Mouse (Mus musculus) forebrain, embryonic 10.5 days (tissue): ENCODE results near the gene Mvb12b. TPM values are rescaled to one million over a fixed set of nuclear protein-coding genes. Genes with fewer than 3 reads are reported as not detected.
"Not testable (repeated sequence)": the region's sequence is repeated elsewhere in the genome, so short reads cannot be mapped to it uniquely, and the experiment has no call there.

Experiments
- DNase-seq: peaks from one replicate; pipeline ENCODE4 v3.0.0-alpha.2; 2017; ENCODE audit warnings: low spot score; ENCODE audit errors: extremely low spot score
- H3K27ac ChIP-seq: fragments of 300-500 bp; sonication (generic); 2 replicates; pipeline ENCODE4 v1.5.1; 2016; ENCODE audit warnings: mild to moderate bottlenecking
- H3K27me3 ChIP-seq: fragments of 300-500 bp; sonication (generic); 2 replicates; pipeline ENCODE4 v1.6.1; 2016; ENCODE audit warnings: mild to moderate bottlenecking; ENCODE audit not compliant: poor library complexity, severe bottlenecking
- H3K36me3 ChIP-seq: fragments of 300-500 bp; sonication (generic); replicated peaks from 2 replicates; pipeline ENCODE4 v1.6.1; 2016; ENCODE audit warnings: mild to moderate bottlenecking, moderate library complexity
- H3K4me1 ChIP-seq: fragments of 300-500 bp; sonication (generic); 2 replicates; pipeline ENCODE4 v1.6.1; 2016
- H3K4me3 ChIP-seq: fragments of 300-500 bp; sonication (generic); 2 replicates; pipeline ENCODE4 v1.5.1; 2016; ENCODE audit warnings: mild to moderate bottlenecking, moderate library complexity
- H3K9me3 ChIP-seq: fragments of 300-500 bp; sonication (generic); 2 replicates; pipeline ENCODE4 v1.6.1; 2016; ENCODE audit warnings: mild to moderate bottlenecking, moderate library complexity
- WGBS: fragments of 180-500 bp; shearing (Covaris S2); methylation state at CpG from one replicate; pipeline ENCODE4 v1.1.7; 2016; 5-methylcytosine and 5-hydroxymethylcytosine counted together
- polyA plus RNA-seq: library from polyadenylated mRNA; unstranded; fragments of >200 nt; fragmentation: Nextera tagmentation; extraction: Ambion mirVana; gene quantifications from 2 replicates; pipeline ENCODE4 v1.2.1, GENCODE M21; 2016

The Mvb12b gene
- polyA plus RNA-seq, 1 experiment from 2014 or later = 15.8 TPM

DNA sequence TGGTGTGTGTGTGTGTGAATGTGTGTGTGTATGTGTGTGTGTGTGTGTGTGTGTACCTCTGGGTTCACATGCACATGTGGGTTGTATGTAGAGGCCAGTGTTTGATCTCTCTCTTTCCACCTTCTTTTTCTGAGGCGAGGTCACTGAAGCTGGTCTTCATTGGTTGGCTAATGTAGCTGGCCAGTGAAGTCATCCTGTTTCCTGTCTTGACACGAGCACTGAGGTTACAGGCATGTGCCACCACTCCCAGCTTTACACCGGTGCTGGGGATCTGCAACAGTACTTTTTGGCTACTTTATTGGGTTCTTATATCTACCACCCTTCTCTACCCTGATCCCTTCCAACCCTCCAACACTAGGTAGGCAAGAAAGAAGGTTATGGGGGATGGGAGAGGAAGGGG, 26.6 kb upstream of the Mvb12b start:
- H3K36me3 ChIP-seq = no peaks in the 10 kb centered on the region
- H3K27ac ChIP-seq = no peak overlapping the region
- peaks cover 4% of the 10 kb centered on the region; the same call in 1 of the 2 replicates for H3K27me3 ChIP-seq
- H3K4me1 ChIP-seq = peaks cover 18% of the 10 kb centered on the region
- no peaks in the 10 kb centered on the region for H3K9me3 ChIP-seq
- no peak overlapping the region for H3K4me3 ChIP-seq
- 73% methylated on average over 3 of the region's 3 CpGs for WGBS
- no peak for DNase-seq

DNA sequence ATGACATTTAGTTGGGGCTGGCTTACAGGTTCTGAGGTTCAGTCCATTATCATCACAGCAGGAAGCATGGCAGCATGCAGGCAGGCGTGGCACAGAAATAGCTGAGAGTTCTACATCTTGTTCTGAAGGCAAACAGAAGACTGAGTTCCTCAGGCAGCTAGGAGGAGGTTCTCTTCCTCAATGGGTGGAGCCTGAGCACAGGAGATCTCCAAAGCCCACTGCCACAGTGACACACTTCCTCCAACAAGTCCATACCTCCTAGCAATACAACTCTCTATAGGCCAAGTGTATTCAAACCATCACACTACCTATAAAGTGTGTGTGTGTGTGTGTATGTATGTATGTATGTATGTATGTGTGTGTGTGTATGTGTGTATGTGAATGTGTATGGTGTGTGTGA, 25.9 kb upstream of the Mvb12b start:
- H3K4me3 ChIP-seq, H3K36me3 ChIP-seq, H3K27ac ChIP-seq, DNase-seq, H3K9me3 ChIP-seq, H3K27me3 ChIP-seq: not testable (repeated sequence)
- H3K4me1 ChIP-seq = peaks cover 13% of the 10 kb centered on the region
- WGBS = 66% methylated on average over 1 of the region's 1 CpGs

DNA sequence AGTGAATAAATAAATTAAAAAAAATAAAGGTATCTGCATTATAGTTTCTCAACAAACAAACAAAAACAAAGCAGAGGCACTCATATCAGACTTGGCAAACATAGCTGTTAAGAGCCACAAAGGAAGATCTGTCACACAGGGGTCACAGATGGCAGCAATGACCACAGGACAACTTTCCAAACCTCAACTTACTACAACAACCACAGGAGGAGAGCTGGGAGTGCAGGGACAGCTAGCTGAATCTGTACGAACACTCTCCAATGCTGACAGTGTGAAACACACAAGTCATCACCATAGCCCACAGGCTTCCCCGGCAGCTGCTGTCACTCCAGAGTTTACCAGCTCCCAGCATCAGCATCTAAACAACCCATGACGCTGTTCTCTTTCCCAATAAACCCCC, 25.0 kb upstream of the Mvb12b start:
- H3K27ac ChIP-seq = no peak overlapping the region
- no peaks in the 10 kb centered on the region for H3K36me3 ChIP-seq
- H3K4me3 ChIP-seq = no peak overlapping the region
- no peaks in the 10 kb centered on the region for H3K27me3 ChIP-seq
- DNase-seq = no peak
- H3K9me3 ChIP-seq = no peaks in the 10 kb centered on the region
- 80% methylated on average over 3 of the region's 3 CpGs for WGBS
- H3K4me1 ChIP-seq = peaks cover 11% of the 10 kb centered on the region

DNA sequence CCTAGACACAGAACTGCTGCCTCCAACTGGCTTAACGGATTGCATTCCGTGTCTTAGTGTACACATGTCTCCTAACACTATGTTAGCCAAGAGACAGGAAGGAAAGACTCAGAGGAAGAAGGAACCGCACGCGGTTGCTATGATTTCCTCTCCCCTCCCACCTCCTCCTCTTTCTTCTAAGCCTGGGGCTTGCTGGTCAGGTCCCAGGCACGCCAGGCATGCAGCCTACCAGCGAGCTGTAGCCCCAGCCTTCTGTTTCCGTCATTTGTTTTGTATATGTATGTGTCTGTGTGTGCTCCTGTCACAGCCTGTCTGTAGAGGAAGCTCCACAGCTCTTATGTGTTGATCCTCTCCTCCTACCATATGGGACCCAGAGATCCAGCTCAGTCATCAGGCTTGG, 20.6 kb upstream of the Mvb12b start:
- no peaks in the 10 kb centered on the region for H3K36me3 ChIP-seq
- H3K27ac ChIP-seq = 0 out of 2 replicates have a peak overlapping the region, but pooled peaks have one; percentile 25
- H3K27me3 ChIP-seq = no peaks in the 10 kb centered on the region
- H3K4me3 ChIP-seq = no peak overlapping the region
- H3K4me1 ChIP-seq = 0 out of 2 replicates have a peak, but pooled peaks cover 3% of the 10 kb centered on the region
- 81% methylated on average over 8 of the region's 8 CpGs for WGBS
- no peak for DNase-seq
- no peaks in the 10 kb centered on the region for H3K9me3 ChIP-seq

DNA sequence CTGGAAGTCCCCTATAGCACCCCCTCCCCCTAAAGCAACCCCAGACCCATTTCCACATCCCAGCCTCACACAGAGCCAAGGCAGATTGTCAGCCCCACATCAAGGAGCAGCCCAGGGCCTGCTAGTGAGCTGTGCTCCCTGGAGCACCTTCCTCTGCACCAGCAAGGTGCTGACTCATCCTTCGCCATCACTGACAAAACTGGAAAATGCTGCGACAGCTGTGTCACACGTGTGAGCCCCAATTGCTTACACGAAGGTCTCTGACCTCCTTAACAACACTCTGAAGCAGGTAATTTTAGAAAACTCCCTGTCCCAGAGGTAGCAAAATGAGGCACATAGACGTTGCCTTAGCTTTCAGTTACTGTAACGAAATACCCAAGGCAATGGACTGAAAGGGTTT, 19.4 kb upstream of the Mvb12b start:
- WGBS = 89% methylated on average over 6 of the region's 6 CpGs
- DNase-seq = no peak
- Histone ChIP-seq H3K9me3 (no peaks in the 10 kb centered on the region), H3K4me3 (no peak overlapping the region), H3K27me3 (no peaks in the 10 kb centered on the region), H3K36me3 (no peaks in the 10 kb centered on the region), H3K4me1 (no peaks in the 10 kb centered on the region), H3K27ac (no peak overlapping the region)

DNA sequence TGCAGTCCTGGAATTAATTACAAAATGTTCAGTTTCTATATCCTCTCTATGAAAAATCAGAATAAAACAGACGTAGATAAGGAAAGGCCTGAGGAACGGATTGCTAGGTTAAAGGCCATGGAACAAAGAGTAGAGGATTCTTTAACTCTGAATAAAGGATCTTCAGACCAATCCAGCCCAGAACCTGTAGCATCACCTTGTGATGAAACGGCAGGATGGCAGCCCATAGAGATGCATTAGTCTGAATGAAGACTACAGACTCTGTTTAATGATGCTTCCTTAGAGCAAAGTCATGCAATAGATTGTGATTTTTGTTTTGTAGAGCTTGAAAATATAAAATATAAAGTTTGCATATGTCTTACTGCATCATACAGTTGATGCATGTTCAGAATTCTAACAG, 8.1 kb upstream of the Mvb12b start:
- no peaks in the 10 kb centered on the region for H3K27me3 ChIP-seq
- no peaks in the 10 kb centered on the region for H3K9me3 ChIP-seq
- 83% methylated on average over 3 of the region's 3 CpGs for WGBS

DNA sequence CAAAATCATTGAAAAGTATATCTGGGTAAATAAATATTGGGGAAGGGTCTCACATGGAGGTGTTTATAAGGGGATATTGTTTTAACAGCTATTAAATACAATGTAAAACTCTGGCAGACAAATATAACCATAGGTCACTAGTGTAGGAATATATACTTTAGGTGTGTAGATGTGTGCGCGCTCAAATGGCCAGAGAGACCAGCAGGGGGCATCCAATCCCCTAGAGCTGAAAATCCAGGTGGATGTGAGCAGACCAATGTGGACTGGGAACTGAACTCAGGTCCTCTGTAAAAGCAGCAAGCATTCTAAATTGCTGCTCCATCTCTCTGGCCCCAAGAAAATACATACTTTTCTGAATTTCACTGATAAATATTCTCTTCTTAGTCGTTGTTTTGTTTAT, 5.4 kb upstream of the Mvb12b start:
- H3K9me3 ChIP-seq = no peaks in the 10 kb centered on the region
- no peak overlapping the region for H3K27ac ChIP-seq
- WGBS = 88% methylated on average over 3 of the region's 3 CpGs
- H3K4me1 ChIP-seq = peaks cover under 1% of the 10 kb centered on the region; the same call in 1 of the 2 replicates
- H3K36me3 ChIP-seq = no peaks in the 10 kb centered on the region
- no peak for DNase-seq
- H3K4me3 ChIP-seq = no peak overlapping the region
- H3K27me3 ChIP-seq = no peaks in the 10 kb centered on the region

More for the DNA sequence above, 8.1 kb upstream of the Mvb12b start:
- no peaks in the 10 kb centered on the region for H3K36me3 ChIP-seq
- H3K4me1 ChIP-seq = no peaks in the 10 kb centered on the region
- no peak for DNase-seq
- H3K4me3 ChIP-seq = no peak overlapping the region
- H3K27ac ChIP-seq = no peak overlapping the region

DNA sequence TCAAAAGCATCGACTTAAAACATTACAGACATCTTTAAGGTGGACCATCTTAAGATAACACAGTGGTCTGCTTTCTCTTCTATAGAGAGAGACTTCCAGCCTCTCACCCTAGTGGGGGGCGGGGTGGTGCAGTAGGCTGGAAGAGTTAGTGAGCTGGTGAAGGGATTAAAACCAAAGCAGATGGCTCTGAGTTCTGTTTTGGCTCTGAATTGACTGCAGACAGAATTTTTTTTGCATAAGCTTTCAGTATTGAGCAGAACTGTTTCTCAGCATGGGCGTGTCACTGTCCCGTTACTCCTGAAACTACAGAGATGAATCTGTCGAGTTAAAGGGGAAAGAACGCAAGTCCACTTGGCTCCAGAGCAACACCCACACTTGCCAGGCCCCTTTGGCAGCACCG, 4.6 kb upstream of the Mvb12b start:
- WGBS = 83% methylated on average over 7 of the region's 7 CpGs
- H3K27ac ChIP-seq = no peak overlapping the region
- no peaks in the 10 kb centered on the region for H3K9me3 ChIP-seq
- no peaks in the 10 kb centered on the region for H3K27me3 ChIP-seq
- peaks cover 8% of the 10 kb centered on the region for H3K4me1 ChIP-seq
- no peak overlapping the region for H3K4me3 ChIP-seq
- no peak for DNase-seq
- H3K36me3 ChIP-seq = no peaks in the 10 kb centered on the region

DNA sequence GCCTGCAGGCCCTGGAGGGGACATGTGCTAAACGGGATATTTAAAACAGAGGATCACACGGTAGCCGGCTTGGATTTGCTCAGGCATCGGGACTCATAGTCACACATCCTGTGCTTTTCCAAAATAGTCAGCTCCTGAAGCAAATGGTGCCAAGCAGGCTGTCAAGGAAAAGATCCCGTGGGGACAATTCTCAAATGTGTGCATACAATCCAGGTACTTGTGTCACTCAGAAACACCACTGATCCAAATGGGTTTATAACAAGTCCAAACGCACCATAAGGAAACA, 297 bp upstream of the Mvb12b start:
- Histone ChIP-seq H3K4me1 (peaks cover 35% of the 10 kb centered on the region), H3K36me3 (no peaks in the 10 kb centered on the region), H3K4me3 (peak overlapping the region; percentile 90), H3K27ac (peak overlapping the region; percentile 98), H3K27me3 (no peaks in the 10 kb centered on the region), H3K9me3 (no peaks in the 10 kb centered on the region)
- DNase-seq = no peak
- WGBS = 65% methylated on average over 6 of the region's 6 CpGs

DNA sequence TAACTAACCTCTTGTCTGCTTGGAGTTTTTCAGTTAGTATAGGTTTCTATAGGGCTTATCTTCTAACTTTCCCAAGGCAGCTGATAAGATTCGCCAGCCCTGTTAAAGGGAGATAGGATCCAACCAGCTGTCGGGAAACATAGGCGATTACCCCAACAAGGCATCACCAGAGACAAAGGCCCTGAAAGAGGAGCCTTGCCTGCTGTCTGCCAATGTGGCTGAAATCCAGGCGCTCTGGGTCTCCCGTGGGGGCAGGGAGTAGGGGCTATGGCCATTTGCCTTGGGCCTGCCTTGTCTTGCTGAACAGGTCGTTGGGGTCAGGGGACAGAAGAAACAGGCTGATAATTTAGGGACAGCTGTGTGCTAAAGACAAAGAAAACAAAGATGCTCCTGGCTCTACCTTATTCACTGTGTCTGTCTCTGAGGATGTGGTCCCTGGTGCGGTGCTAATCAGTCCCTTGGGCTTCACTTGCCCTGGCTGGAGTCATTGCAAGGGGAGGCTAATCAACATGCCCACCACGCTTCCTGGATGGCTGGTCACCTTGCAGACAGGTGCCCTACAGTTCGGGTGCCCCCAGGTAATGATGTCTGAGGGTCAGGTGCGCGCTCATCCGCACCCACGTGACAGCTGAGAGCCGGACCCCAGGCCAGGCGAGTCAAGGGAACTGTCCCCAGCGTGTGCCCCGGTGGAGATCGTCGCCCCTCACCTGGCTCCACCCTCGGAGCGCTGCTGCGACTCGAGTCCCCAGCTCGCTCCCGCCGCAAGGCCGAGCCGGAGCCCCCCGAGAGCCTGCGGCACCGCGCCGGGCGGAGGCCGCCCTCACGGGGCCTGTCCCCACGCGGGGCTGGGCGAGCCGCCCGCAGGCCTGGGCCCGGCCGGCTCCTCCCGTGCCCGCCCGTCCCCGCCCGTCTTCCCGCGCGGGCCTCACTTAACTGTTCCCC, 1.1 kb downstream of the Mvb12b start:
- Histone ChIP-seq H3K4me1 (peaks cover 41% of the 10 kb centered on the region), H3K27me3 (no peaks in the 10 kb centered on the region), H3K4me3 (peak overlapping the region; percentile 90), H3K36me3 (no peaks in the 10 kb centered on the region), H3K27ac (peak overlapping the region; percentile 98), H3K9me3 (no peaks in the 10 kb centered on the region)
- 1% methylated on average over 51 of the region's 51 CpGs for WGBS
- peak; percentile 58 for DNase-seq

DNA sequence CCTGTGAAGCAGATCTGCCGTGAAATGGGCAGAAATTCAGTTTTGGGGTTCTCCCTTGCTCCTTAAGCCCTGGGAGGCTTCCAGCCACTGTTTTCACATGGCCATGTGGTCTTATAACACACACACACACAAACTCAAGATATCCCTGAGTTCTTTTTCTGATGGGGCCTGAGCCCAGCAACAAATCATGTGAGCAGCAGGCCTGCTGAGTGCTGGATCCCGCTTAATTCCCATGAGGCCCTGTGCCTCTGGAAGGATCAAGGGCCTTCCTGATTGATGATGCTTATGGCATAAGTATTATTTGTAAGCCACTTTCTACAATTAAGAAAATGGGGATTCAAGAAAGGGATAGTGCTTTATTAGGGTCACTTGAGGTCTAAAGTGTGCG, 2.5 kb downstream of the Mvb12b start:
- no peak overlapping the region for H3K4me3 ChIP-seq
- no peaks in the 10 kb centered on the region for H3K9me3 ChIP-seq
- H3K27me3 ChIP-seq = peaks cover 8% of the 10 kb centered on the region; the same call in 1 of the 2 replicates
- DNase-seq = no peak
- peaks cover 9% of the 10 kb centered on the region for H3K36me3 ChIP-seq
- peak overlapping the region; percentile 37 for H3K27ac ChIP-seq
- peaks cover 44% of the 10 kb centered on the region for H3K4me1 ChIP-seq
- WGBS = 90% methylated on average over 3 of the region's 3 CpGs

DNA sequence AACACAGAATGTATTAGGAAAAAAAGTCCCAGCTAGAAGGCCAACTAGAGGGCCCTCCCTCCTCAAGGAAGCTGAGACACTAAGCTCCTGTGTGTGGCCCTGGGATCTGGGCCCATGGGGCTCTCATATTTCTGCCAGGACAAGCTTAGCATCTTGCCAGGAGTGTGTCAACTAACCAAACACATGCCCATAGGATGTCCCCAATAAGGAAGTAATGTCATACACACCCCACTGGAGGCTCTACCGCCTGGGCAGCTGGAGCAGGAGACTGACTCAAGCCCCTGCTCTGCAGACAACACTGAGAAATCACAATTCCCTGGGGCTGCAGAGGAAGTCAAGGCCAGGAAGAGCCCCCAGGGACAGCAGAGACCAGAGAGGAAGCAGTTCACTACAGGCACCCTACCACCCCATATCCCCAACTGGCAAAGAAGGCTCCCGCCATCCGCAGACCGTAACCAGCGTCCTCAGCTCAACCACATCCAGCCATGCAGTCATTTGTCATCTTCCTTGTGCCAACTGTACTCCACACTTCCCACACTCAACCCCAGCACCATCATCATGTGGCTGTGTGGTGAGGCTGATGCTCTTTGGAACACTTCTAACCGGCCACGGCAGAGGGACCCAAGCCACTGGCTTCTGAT, 3.0 kb downstream of the Mvb12b start:
- no peak for DNase-seq
- Histone ChIP-seq H3K9me3 (no peaks in the 10 kb centered on the region), H3K4me3 (no peak overlapping the region), H3K4me1 (peaks cover 49% of the 10 kb centered on the region), H3K27ac (peak overlapping the region; percentile 37), H3K27me3 (peaks cover 13% of the 10 kb centered on the region; the same call in 1 of the 2 replicates), H3K36me3 (peaks cover 9% of the 10 kb centered on the region)
- whole genome bisulfite sequencing = 91% methylated on average over 7 of the region's 7 CpGs

DNA sequence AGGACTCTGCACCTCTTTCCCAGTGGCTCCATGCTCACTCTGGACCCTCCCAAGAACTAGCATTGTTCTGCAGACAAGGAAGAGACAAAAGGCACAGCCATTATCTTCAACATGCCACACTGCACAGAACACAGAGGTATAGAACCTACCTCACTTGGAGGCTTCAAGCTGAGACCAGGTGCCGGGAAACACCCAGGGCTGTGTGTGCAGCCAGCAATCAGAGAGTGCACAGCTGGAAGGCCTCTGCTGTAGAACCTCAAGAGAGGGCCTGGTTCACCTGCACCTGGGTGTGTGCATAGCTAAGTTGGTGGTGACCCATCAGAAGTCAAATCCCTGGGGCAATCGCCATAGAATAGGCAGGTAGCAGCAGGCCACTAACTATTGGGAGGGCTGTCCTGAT, 8.5 kb downstream of the Mvb12b start:
- peaks cover 70% of the 10 kb centered on the region for H3K4me1 ChIP-seq
- H3K27me3 ChIP-seq = peaks cover 22% of the 10 kb centered on the region
- H3K4me3 ChIP-seq = no peak overlapping the region
- WGBS = 77% methylated on average over 2 of the region's 2 CpGs
- no peak for DNase-seq
- peak overlapping the region; percentile 94; the same call in 1 of the 2 replicates for H3K27ac ChIP-seq
- H3K9me3 ChIP-seq = no peaks in the 10 kb centered on the region
- H3K36me3 ChIP-seq = peaks cover 13% of the 10 kb centered on the region
